Mouse (Mus musculus): ENCODE results near the gene Trmt11.
"Not testable (repeated sequence)": the region's sequence is repeated elsewhere in the genome, so short reads cannot be mapped to it uniquely, and the experiment has no call there.

Trmt11 gene

DNA sequence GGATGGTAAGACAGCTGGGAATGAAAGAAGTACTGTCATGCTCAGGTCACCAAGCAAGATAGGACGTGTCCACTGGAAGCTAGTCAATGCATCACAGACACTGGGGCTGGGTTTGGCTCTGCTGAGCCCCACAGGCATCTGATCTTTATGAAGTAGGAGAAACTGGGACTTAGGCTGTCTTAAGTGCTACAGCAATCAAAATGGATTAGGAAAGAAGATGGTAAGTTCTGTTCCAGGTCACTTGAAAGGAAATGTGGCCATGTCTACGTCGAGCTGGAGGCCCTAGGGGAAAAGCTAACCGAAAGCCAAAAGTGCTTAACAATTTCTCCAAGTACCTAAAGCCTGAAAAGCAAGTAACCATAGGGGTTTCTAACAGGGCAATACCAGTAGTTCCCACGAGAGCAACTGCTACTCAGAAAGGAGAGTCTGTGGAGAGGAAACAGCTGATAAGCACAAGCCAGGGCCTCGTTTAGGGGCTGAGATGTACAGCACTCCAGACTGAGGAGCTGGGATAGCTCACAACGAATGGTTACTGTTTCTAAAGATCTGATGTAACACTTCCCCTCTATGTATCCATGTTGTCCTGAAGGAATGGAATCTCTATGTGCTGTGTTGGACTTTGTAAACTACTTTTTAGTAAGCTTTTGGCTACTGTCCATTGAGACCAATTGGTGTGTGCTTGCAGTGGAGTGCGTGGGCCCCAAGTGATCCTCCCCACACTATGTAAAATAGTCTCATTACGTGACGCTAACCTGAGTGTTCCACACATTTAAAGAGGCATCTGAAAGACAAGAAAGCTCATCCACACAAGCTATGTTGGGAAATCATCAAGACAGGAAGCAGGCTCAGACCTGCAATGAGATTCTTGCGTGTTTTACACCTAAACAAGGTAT, 44.6 kb downstream of the Trmt11 start:
- DNase-seq (ENCODE audit: low spot score in 2 of 2), result no peak

DNA sequence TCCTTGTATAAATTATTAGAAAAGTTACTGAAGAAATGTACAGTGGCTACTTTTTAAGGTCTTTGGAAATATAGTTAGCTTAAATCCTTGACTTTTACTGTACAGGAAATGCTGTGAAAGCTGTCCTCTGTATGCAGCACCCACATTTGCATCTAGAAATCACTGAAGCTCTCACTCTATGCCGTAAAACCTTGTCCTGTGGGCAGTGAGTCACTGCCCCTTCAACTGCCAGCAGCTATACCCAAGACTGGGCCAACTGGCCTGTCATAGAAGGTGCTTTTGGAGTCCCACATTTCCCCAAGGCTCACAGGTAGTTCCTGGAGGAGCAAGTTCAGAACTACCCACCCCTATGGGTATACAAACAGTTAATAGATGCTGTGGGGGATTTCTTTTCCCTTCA, 48.2 kb downstream of the Trmt11 start:
- no peak for DNase-seq (ENCODE audit: low spot score in 2 of 2)

- DNase-seq (ENCODE audit: low spot score in 2 of 2), result no peak
Observed at GRCm38 (mm10) chr10:30549974-30550373, 50.6 kb downstream of the Trmt11 start.

DNA sequence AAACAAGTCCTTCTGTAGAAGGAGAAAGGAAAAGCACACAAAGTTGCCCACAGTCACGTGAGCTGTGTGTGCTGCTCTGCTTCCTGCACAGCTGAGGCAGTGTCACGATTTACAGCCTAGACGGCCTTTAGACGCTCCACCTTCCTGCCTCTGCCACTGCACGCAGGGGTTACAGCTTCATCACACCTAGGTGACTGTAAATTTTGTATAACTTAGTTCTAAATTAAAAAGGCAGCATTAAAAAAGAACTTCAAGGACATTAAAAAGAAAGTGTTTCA, 62.1 kb downstream of the Trmt11 start:
- DNase-seq (ENCODE audit: low spot score in 2 of 2), result no peak

DNA sequence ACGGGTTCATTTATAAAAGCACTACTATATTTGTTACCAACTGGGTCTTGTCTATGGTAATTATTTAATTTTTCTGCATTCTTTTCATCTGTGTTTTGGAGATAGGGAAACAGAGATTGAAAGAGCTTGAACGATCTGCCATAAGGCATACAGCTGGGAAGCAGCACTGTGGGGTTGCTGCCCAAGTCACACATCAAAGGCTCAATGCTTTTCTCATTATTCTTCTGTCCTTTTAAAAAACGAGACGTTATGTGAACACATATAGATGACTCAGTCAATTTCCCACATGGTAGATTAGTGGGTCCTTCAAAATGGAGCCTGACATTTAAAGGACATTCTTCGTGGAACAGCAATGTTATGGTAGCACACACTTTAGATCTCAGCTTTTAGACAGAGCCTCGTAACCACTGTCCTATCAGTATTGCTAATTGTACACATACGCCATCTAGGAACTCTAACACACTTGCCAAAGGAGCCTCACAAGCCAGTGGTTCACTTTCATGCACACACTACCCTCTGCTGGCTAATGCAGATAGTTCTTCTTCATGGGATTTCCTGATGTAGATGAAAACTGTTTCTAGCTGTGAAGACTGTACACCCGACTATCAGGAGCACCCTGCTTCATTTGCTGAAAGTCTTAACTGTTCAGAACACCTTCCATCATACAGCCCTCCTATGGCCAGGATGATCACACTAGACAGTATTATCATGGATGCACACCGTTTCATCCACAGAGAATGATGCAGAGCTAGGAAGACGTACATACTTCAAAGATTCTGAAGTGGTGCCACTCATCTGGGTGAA, 62.6 kb downstream of the Trmt11 start:
- DNase-seq (ENCODE audit: low spot score in 2 of 2), result peak; percentile 20 to 24

DNA sequence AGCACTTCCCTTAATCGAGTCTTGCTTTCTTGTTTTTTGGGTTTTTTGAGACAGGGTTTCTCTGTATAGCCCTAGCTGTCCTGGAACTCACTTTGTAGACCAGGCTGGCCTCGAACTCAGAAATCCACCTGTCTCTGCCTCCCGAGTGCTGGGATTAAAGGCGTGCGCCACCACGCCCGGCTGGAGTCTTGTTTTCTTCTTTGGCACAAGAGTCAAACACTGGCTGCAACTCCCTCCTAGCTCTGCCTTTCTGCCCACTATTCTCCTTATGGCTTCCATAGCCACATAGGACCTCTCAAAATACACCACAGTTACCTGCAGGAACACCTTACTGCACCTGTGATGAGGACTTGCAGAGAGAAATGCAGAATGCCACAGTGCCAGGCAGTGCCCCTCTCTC, 64.6 kb downstream of the Trmt11 start:
- not testable (repeated sequence) for DNase-seq (ENCODE audit: low spot score in 2 of 2)

GRCm38 (mm10) chr10:30527122-30527521, 73.4 kb downstream of the Trmt11 start:
- DNase-seq (ENCODE audit: low spot score in 2 of 2), result no peak

DNA sequence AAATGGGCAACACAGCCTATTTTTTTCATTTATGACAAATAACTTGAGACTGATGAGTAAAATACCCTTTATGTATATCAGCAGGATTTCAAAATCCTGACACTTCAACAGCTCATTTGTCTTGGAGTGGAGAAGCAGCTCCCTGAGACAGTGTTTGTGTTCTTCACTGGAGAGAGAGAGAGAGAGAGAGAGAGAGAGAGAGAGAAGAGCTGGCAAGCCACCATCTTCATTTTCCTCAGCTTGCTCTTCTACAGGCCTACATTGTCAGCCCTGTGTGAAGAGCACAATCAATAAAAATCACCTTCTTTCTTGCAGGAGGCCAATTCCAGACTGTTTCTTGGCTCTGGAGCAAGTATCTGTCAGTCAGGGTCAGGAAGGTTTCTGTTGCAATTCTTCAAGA, 78.8 kb downstream of the Trmt11 start:
- DNase-seq (ENCODE audit: low spot score in 2 of 2), result no peak

DNA sequence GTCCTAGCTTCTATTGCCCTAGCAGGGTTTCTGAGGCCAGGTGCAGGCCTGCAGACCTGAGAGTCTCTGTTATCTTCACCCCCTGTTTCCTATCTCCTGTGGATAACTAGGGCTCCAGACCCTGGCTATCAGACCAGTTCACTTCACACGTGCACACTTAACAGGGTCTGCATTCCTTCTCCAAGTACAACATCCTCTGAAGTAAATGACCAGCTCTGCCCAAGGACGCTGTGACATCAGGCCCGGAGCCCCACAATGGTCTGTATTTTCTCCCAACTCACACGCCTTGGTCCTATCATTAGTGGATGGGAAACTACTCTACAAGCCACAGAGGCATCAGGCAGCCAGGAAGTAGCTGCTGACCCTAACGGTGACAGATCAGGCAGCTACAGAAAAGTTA, 81.4 kb downstream of the Trmt11 start:
- no peak for DNase-seq (ENCODE audit: low spot score in 2 of 2)

- no peak for DNase-seq (ENCODE audit: low spot score in 2 of 2)
Observed at GRCm38 (mm10) chr10:30517224-30517623, 83.3 kb downstream of the Trmt11 start.

DNA sequence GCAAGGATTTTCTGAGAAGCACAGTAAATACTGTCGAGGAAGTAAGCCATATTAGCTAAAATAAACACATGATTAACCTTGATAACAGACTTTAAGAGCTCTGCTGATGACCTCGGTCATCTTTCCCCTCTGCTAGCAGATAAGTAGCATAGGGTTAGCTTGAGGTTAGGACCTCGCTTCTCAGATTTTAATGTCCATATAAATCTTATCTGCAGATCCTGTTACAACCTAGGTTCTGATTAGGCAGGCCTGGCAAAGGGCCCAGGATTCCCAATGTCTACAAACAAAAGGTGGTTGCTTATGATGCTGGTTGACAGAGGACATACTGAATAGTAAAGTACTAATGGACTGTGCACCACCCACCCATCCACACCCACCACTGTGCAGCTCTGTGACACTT, 83.8 kb downstream of the Trmt11 start:
- no peak for DNase-seq (ENCODE audit: low spot score in 2 of 2)

DNA sequence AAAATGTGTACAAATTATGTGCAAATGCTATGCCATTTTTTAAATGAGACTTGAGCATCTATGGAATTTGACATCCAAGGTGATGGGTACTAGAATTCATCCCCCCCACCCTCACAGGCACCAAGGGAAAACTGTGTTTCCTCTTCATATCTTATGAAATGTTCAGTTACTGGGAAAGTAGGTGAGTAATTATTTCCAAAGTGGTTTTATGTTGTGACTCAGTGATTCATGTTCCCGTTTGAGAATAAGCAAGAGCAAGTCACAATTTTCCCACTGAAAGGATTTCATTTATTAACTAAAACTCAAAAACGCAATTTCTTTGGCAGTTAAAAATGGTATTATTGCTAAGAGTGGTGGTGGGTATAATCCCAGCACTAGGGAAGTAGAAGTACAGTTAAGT, 95.8 kb downstream of the Trmt11 start:
- no peak for DNase-seq (ENCODE audit: low spot score in 2 of 2)

GRCm38 (mm10) chr10:30503168-30503567, 97.4 kb downstream of the Trmt11 start:
- DNase-seq (ENCODE audit: low spot score in 2 of 2), result no peak

DNA sequence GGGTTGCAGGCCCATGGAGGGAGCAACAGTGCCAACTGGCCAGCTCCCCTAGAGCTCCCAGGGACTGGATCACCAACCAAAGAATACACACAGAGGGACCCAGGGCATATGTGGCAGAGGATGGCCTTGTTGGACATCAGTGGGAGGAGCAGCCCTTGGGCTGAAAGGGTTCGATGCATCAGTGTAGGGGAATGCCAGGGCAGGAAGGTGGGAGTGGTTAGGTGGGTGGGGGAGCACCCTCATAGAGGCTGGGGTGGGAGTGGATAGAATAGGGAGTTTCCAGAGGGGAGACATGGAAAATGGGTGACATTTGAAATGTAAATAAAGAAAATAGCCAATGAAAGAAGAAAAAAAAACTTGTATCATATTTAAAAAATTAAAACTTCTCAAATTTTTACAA, 97.8 kb downstream of the Trmt11 start:
- DNase-seq (ENCODE audit: low spot score in 2 of 2), result no peak

DNA sequence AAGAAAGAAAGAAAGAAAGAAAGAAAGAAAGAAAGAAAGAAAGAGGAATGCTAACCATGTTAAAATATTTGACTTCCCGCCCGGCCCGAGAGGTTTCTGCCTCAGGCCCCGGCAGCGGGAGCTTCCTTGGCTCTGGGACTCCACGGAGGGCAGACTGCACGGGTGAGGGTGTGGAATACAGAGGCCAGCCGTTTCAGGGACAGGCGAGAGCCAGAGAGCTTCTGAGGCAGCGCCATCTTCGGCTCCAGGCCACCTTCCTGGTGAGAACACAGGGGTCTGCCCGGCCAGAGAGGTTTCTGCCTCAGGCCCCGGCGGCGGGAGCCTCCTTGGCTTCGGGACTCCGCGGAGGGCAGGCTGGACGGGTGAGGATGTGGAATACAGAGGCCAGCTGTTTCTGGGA, 102.3 kb downstream of the Trmt11 start:
- not testable (repeated sequence) for DNase-seq (ENCODE audit: low spot score in 2 of 2)
